Mouse (Mus musculus): Measurements from ENCODE around the gene Tenm2.

The Tenm2 gene

DNA sequence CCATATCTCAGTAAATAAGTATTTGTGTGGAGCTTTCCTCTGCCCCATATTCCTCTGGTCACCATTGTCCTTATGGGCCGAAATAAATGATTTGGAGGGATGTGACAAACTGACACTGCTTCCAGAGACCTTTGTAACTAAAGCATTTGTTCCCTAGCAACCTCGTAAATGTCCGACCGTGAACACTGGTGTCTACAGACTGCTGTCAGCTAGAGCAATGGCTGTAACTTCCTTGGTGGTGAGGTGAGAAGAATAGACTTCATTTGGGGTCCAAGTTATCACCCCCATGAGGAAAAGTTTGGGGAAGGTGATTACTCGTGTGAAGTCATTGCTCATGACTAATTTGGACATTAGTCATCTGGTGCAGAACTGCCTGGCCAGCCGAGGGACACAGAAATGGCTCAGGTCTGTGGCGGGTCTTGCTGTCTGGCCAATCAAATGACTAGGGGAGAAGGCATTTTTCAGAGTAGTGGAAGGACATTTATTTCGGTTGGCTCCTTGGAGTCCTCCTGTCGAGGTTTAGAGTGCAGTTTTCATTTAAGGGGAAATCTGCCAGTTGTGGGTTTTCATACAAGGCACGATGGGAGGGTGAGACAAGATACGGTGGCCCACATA, 1062.6 kb downstream of the Tenm2 start:
- DNase-seq (ENCODE audit: low spot score): no peak

DNA sequence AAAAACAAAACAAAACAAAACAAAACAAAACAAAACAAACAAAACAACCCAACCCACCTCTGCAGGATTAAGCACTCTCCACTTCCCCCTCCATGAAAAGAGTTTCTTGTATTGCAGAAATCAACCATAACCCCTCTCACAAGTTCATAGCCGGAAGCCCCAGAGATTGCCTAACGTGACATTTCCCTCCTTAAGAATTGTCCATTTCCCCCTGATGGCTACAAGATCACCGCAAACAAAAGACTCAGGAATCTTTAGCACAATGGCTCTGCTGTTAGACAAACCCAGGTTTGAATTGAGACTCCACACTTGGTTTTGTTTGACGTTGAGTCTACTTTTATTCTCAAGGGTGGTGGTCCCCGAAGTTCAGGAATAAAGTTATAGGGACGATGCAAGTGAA, 1063.2 kb downstream of the Tenm2 start:
- no peak for DNase-seq (ENCODE audit: low spot score)

DNA sequence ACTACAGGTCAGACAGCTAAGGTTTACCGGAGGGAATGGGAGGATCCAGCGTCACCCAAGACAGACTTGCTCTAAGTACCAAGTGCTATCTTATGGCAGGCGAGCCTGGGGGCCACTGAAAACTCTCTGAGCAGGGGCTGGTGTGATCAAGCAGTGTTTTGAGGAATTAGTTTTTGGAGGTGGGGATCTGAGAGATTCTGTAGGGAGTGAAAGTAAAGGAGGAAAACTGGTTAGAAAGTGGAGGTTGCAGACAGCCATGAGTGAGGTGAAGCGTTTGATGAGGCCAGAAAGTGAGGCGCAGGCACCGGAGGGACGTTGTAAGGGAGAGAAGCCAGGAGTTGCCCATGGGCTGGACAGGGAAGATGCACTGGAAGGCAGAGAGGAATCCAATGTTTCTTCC, 1063.8 kb downstream of the Tenm2 start:
- no peak for DNase-seq (ENCODE audit: low spot score)

DNA sequence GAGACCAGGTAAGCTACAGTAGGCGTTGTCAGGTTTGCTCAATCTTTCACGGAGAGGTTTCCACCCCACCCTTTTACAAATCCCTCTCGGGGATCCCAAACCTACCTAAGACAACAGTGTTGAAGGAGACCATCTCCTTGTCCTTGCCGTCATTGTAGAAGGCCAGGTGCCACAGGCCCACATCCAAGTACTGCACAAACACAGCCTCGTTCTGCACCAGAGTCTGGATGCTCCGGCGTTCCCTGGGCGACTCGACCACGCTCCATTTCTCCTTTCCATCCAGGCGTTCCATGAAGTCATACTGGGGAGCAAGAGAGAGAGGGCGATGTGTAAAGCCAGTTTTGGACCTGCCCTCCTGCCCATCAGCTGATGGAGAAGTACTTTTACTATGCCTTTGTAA, 1064.5 kb downstream of the Tenm2 start:
- DNase-seq (ENCODE audit: low spot score): no peak

DNA sequence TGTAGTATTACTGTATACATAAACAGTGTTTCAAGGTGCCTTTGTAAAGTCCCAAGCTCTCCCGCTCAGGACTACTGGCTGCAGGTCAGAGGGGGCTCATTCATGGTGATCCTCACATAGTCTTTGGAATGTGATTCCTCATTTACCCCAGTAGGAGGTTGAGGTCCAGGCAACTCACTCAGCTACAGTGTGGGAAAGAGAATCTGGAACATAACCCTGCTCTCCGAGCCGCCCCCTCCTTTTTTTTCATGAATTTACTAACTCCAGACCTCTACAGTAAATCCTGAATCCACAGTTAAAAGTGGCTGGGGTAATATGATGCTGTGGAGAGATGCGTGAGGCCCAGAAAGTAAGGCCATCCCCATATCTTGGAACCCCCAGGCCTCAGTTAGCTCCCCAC, 1066.0 kb downstream of the Tenm2 start:
- DNase-seq (ENCODE audit: low spot score): no peak

DNA sequence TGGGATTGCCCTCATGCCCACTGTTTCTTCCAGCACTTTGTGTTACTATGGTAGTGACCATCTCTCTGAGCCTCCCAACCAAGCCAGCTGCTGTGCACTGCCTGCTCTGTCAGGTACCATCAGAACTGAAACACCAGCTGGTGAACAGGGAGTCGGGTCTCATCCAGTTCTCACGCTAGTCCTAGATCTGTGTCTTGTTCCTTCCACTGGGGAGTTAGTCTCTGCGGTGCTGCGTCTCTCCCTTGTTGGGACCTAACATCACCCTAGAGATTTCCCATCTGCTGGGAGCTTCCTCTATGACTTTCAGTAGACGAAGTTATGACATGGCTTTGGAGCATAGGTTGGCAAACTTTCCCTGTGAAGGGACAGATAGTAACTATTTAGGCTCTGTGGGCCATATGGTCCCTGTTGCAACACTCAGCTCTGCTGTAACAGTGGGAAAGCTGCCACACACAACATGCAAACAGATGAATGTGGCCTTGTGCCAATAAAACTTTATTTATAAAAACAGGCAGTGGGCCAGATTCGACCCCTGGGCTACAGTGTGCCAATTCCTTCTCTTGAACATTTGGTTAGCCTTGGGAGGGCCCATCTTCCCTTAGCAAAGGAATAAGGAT, 1066.7 kb downstream of the Tenm2 start:
- no peak for DNase-seq (ENCODE audit: low spot score)

DNA sequence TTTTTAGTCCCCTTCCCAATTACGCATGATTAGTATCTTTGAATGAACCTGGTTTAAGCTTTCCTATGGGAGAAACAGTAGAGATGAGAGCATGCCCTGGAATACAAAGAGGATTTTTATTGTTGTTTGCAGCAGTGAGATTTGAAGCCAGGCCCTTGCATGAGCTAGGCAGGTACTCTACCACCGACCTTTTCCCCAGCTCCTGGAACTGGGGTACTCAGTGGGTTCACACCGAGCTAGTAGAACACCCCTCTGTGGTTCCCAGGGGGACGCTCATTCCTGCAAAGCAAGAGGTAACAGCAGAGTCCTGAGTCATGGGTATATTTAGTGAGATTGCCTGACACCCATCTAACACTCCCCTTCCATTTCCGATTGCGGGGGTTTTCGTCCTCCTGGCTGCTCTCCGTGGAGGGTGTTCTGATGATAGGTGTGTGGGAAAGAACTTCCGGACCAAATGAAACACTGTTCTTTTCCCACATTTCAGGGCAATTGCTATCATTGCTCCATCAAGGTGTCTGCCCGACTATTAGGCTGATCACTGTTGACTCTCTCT, 1067.9 kb downstream of the Tenm2 start:
- DNase-seq (ENCODE audit: low spot score): no peak

DNA sequence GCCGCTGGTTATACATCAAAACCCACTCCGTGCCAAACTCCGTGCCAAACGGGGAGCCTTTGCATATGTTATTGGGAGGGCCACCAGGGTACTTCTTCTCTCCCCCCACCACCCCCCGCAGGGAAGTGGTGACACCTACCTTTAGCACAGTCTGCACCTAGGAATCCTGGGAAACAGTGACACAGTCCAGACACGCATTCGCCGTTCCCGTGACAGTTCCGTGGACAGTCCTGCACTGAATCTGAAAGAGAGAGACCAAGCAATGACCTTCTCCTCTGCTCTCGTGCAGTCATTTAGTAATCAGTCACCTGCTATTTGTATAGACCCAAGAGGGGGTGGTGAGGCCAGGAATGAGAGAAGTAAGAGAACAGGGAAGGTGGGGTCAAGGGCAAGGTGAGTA, 1072.2 kb downstream of the Tenm2 start:
- DNase-seq (ENCODE audit: low spot score): no peak

DNA sequence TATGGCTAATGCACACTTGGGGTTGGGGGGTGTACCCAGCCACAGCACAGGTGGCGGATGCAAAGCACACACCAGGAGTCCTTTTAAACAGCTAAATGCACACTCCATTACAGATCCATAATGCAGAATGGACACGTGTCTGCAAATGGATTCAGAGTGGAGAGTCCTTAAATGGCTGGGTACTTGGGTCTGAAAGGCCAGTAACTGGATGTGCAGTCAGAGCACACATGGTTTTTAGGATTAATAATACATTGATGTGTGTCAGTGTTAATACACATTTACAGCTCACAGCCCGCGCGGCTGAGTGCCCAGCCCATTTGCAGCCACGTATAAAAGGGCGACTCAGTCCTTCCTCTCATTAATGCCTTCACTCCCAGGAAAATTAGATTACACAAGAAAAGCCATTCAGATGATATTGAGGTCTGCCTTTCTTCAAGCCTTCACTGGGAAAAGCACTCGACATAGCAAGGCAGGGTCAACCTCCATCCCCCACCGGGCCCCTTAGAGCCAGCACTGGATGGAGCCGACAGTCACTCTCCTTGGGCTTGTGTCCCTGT, 1073.9 kb downstream of the Tenm2 start:
- no peak for DNase-seq (ENCODE audit: low spot score)

DNA sequence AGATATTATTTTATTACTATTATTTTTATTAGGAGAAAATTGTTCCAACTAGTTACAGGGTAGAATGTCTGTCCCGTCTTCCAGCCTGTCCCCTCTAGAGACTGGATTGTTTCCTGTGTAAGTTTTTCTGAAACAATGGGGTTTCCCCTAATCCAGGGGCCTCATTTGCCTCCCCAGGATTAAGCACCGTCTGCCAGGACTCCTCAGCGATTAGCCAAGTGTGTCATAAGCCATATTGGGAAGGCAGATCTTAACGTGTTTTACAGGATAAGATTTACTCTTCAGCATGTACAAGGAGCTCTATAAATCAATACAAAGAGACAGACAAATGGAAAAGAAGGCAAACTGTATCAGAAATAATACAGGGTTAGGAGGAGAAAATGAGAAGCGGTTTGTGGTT, 1082.3 kb downstream of the Tenm2 start:
- DNase-seq (ENCODE audit: low spot score): no peak

DNA sequence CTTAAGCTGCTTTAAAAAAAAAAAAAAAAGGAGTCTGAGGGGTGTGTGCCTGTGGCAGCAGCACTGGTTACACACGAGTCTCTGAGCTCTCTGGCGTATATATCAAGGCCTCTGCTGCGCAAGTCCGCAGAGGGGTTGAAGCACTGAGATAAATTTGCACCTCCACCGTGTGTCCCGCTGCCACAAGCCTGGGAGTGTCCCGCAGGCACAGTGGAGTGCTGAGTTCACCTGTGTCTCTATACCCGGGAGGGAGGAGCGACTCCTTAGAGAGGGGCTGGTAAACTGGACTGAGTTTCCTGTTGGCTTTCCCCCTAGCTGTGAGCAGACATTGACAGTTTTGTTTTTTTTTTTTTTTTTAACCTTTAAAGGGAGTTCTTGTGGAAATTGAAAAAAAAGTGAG, 1082.8 kb downstream of the Tenm2 start:
- DNase-seq (ENCODE audit: low spot score): no peak

DNA sequence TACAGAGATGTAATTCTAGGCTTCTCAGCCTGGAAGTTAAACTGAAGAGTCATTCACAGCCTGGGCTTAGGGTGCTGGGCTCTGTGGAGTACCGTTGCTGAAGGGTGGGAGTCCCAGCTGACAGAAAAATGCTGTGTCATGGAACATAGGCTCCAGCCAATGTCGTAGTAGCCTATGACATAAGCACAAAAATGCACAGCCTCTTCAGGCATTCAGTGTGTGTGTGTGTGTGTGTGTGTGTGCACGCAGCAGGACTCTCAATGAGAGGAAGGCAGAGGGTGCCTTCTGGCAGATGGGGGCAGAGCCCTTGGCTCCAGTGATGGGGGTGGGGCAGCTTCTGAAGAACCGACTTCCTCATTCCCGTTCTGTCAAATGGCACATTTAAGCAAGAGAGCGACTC, 1083.5 kb downstream of the Tenm2 start:
- no peak for DNase-seq (ENCODE audit: low spot score)

DNA sequence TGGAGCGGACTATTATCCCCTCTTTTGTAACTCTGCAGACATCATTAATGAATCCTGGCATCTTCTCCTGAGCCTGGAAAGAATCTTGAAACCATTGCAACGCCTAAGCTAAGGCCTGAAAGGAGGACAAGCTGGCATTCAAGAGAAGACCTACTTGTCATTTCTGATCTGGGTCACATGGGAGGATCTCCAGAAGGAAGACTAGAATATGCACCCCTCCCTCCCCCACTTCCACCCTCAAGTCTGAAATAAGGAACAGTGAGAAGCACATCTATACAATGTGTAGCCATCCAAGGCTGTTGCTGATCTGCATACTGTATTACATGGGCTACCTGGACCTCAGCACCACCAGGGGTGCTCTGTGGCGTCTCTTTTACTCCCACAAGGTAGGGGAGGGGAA, 1086.7 kb downstream of the Tenm2 start:
- no peak for DNase-seq (ENCODE audit: low spot score)

DNA sequence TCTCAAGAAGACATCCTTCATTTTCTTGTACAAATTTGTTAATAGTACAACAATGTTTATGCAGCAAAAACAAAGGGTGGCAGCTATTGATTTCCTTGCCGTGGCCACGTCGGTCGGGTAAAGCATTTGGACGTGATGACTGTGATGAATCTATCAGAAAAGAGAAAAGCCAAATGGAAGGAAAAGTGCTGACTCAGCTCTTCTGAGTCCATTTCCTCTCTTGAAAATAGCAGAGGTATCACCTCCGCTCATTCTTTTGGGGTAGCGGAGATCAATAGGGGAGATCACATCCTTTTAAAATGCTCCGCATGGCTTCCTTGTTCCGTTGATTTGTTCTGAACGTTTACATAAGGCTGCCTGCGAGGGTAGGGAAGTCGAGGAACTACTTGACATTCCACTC, 1090.7 kb downstream of the Tenm2 start:
- no peak for DNase-seq (ENCODE audit: low spot score)

DNA sequence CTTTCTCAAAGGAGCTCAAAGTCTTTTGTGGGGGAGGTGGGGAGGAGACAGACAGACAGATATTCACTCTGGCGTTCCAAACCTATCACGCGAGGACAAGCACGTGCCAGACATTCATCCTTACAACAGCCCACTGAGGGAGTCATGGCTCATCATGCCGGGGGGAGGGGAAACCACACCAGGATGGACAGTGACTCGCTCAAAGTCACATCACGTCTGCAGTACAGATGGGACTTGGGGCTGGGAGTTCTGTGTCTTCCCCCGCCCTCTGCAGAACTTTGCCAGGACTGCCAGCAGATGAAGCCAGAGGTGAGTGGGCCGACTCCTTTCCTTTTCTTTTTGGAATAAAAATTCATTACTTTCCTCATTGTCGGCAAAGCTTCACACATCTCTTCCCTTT, 1095.4 kb downstream of the Tenm2 start:
- no peak for DNase-seq (ENCODE audit: low spot score)

DNA sequence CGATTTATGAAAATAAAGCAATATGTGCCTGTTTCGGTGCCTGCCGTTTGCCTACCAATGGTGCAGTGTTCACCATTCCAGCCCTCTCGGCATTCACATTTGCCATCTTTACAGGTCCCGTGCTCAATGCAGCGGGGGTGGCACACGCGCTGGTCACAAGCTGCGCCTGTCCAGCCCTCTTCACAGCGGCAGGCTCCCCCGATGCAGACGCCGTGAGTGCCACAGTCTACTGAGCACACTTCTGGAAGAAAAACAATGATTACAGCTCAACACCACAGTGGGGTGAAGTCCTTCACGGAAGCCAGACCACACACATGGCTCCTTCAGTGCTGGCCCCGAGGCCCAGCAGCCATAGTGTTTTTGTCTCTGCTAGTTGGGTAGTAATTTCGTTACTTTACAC, 1096.2 kb downstream of the Tenm2 start:
- DNase-seq (ENCODE audit: low spot score): no peak

DNA sequence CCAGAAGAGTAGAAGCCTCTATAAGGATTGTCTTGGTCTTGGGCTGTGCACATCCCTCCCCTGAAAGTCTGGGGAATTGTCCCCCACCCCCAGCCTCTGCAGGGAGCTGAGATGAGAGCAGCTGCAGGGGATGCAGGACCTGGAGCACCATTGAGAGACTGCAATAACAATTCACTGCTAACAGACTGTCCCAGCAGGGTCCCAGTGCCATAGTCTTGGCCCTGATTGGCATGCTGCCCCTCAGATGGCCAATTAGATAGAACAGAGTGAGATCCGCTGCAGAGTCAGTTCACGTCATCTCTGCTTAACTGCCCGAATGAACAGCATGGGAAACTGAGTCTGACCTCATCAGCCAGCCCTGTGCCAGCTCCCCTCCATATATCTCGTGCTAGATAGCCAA, 1097.9 kb downstream of the Tenm2 start:
- no peak for DNase-seq (ENCODE audit: low spot score)

DNA sequence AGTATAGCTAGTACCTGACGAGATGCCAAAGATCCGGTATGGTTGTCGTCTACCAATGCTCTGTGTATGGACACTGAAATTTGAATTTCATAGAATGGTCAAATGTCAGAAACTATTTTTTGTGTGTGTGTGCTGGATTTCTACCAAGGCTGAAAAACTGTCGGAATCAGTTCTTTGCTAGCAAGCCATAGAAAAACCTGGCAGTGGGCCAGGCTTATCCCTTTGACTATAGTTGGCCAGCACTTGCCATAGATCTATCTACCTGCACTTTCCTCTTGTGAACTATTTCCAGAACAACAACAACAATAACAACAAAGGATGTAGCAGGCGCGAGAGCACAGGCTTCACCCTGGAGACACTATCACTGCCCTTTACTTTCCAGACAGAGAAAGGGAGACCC, 1098.5 kb downstream of the Tenm2 start:
- no peak for DNase-seq (ENCODE audit: low spot score)

DNA sequence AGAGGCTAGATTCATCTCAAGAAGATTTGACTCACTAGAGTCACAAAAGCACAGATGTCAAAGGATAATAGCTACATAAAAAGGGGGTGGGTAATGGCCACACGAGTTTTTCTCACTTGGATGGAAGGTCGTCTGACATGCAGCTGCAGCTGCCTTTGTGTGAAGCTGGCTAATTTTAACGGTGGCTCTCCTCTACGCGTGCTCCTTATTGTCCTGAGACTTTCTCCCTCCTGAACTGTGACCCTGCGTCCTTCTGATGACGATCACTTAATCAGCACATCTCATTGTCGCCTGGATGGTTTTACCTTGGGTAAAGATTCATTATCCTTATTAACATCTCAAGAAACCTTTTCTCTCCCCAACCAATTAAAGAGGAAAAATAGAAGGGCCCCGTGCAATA, 1101.1 kb downstream of the Tenm2 start:
- no peak for DNase-seq (ENCODE audit: low spot score)

DNA sequence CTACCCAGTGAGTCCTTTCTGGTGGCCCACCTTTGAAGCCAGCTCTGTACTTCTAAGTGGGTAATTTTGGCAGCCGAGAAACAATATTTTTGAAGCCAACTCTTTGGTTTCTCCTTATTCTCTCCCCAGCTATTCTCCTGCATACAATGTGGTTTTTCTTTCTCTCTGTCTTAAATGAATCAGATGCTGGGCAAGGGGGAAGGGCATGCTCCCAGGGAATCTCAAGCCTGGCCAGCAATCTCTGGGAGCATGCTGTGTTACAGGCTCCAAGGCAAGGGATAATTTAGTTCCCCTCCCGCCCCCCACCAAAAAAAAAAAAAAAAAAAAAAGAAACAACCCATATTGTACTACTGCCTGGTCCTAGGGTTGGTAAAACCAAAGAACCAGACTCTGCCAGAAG, 1112.5 kb downstream of the Tenm2 start:
- DNase-seq (ENCODE audit: low spot score): no peak

DNA sequence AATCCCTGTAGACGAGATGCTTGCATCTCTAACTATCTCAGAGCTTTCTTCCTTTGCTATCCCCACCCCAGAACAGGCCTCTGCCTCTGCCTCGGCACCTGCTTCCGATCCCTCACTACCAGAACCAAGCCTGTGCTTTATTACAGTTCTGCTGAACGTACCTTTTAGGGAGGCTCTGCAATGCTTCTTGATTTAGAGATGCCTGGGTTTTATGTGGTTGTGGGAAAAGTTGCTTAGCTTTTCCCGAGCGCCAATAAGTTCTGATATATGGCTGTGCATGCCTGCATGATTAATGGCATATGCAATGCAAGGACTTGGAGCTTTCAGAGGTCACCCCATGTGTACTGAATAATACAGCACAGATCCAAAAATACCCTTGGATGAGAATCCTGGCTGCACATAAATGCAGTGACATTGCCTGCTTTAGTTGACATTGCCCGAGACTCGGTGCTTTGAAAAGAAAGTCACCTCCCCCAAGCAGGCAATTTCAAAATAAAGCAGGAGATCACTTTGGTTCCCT, 1114.3 kb downstream of the Tenm2 start:
- no peak for DNase-seq (ENCODE audit: low spot score)

DNA sequence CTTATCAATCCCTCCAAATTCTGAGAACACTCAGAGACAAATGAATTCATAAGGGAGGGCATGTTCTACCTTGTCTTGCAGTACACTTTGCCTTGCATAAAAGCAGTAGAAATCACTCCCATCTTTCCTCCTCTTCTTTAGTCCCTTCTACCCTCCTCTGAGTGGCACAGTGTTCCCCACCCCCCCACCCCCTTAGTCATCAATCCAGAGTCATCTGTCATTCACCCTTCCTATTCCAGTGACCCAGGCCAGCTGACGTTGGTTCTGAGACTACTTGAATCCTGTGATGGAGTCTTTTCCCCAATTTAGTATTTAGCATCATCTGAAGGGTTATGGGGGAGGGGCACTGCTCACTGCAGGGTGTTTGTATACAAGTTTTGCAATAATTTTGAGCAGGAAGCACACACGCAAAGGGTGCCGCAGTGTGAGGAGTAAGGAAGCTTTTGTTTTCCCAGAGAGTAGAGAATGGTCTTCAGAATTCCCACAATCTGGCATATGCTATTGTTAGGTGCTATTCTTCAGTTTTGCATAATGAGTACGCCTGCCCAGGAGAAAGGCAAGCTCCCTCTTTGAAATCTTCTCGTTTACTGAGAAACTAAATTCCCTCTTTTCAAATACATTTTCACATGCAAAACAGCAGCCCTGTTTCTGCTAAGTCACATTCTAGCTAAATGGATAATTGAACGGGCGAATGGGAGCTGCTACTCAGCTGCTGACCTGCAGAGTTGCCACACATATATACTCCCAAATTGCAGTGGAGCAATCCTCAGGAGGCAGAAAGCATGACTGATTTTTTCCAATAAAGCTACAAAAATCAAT, 1115.0 kb downstream of the Tenm2 start:
- no peak for DNase-seq (ENCODE audit: low spot score)

DNA sequence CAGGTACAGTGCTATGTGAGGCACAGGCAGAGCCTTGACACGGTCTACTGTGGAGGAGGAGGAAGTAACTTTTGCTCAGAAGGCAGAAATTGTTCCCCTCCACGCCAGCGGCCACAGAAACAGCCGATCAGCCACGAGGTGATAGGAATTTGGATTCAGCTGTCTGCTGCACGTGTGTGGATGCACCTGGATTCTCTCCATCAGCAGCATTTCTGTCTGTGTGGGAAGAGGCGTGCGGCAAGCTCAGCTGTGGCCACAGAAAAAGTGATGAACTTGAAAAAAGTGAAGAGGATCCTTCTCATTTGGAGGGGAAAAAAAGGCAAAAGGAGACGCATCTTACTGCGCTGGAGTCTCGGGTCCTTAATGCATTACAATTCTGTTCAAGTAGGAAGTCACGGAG, 1122.4 kb downstream of the Tenm2 start:
- no peak for DNase-seq (ENCODE audit: low spot score)

All from ovary, adult 18-20 months (tissue).